Mouse (Mus musculus) ES-CJ7 (cell line): ENCODE measurements around the gene Olfr1101.

Experiments used
- DNase-seq: peaks from one replicate; pipeline ENCODE4 v3.0.0; 2011; ENCODE audit warnings: low read depth, low spot score

Gene Olfr1101

DNA sequence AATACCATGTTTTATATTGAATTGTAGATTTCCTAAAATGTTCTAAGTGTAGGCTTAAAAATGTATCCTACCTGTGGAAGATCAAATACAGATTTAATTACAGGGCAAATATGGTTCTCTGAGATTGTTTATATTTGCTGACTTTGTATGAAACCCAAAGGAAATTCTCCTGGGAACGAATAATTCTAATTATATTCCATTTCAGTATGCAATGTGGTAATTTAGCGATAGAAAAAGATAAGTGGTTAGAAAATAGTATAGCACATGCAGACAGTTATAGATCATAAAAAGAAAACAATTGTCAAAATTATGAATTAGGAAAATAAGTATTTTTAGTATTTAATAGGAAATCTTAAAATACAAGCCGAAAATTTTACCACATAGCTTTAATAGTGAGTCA is at the start of gene Olfr1101:
Olfr1101 (minus strand) TSS at position 101 of the 400 bp plus-strand sequence.
- DNase-seq: no peak

DNA sequence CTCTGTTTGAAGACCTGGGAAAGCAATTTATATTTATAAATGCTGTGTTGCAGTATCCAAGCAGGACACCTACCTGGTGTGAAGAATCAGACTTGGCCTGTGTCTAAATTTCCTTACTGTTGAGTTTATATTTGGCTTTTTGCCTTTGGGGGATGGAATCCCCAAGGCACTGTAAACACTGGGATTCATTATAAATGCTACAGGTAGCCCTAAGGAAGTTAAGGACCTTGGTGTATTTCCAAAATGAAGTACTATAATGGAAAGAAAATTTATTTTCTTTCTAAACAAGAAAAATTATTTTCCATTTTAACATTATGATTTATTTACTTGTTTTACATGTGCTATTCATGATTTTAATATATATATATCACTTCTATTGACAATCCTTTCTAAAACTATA is 45.4 kb upstream of the Olfr1101 start, which contains the start of gene Olfr1105:
Olfr1105 (minus strand) TSS at position 101 of the 400 bp plus-strand sequence.
- no peak for DNase-seq

DNA sequence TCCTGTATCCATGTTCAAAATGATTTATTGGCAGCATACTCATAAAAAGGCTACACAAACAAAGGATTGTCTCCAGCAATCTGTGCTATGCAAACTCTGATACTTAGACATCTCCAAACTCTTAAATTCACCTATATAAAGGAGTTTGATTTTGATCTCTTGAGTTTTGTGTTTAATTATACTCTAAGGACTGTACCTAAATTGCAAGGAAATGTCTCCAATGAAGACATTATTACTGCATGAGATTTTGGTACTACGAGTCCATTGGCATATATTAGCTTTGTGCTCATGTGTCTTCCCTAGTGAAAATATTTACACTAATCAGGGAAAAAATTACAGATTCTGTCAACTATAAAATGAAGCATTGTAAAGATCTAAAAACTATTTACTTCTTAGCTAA is 36.0 kb upstream of the Olfr1101 start, which contains the start of gene Olfr1104:
Olfr1104 (minus strand) TSS at position 101 of the 400 bp plus-strand sequence.
- no peak for DNase-seq

DNA sequence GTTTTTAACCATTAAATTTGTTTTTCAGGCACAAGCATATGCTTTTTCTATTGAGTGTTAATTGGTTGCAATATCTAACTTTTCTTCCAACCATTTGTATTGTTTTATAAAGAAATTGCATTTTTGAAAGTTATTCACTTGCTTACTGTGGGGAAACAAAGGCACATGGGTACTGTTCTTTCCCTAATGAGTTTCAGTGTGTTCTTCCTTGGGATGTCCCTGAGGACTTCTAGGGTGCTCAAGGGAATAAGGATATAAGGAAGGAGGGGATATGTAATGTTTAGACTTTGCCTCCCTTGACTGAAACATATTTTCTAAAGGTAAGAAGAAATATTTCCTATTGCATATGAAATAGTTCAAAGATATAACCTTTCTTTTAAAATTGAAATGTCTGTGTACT is 7.1 kb upstream of the Olfr1101 start, which contains the start of gene Olfr1102:
Olfr1102 (plus strand) TSS at position 301 of the 400 bp plus-strand sequence.
- DNase-seq: no peak

DNA sequence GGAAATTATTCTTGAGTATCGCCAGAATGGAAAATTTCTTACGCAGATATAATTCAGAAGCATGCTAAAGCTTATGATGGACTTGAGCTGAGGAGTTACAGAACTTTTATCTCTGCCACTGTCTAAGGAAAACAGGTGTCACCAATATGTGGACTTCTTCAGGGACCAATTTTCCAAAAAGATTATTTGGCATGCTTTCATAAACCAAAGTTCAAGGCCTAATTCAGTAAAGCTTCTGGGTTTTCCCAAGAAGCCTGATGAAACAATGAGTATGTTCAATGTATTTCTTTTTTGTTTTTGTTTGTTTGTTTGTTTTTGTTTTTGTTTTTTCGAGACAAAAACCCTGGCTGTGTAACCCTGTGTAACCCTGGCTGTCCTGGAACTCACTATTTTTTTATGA is 11.2 kb downstream of the Olfr1101 start, which contains the start of gene Olfr1100:
Olfr1100 (minus strand) TSS at position 101 of the 400 bp plus-strand sequence.
- no peak for DNase-seq

DNA sequence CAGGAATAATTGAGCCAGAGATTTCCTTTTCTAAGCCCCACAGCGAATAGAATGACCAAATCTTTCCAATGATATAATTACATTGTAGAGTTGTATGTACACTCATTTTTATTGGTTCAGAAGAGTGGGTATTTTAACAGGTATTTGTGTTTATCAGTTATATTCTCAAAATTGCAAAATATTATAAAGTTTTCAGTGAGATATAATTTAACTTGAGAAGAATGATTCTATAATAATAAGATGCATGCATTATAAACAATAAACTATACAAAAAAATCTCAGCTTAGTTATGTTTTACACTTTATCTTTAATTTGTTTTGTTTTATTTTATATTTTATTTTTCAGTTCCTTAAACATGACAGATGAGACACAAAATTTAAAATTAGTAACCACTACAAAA is 30.4 kb downstream of the Olfr1101 start, which contains the start of gene Olfr1099:
Olfr1099 (minus strand) TSS at position 101 of the 400 bp plus-strand sequence.
- DNase-seq: no peak
